Mouse (Mus musculus) embryonic facial prominence, embryonic 13.5 days (tissue): ENCODE data around the gene Dnajc21. TPM values are rescaled to one million over a fixed set of nuclear protein-coding genes. Genes with fewer than 3 reads are reported as not detected.
A peak's percentile ranks its signal among the peaks of the same experiment; 100 is the strongest.

Experiments
- ATAC-seq: fragments of 200-750 bp; cut with Nextera tagmentation; 2 replicates; pipeline ENCODE4 v1.8.0; 2017; ENCODE audit warnings: low read depth; ENCODE audit not compliant: insufficient number of reproducible peaks, insufficient read depth, low FRiP score, low TSS enrichment
- H3K27ac ChIP-seq: fragments of 300-500 bp; sonication (generic); 2 replicates; pipeline ENCODE4 v1.5.1; 2015; ENCODE audit warnings: moderate library complexity, mild to moderate bottlenecking, inconsistent platforms
- H3K27me3 ChIP-seq: fragments of 300-500 bp; sonication (generic); 2 replicates; pipeline ENCODE4 v1.6.1; 2015; ENCODE audit warnings: mild to moderate bottlenecking, inconsistent platforms
- H3K36me3 ChIP-seq: fragments of 300-500 bp; sonication (generic); 2 replicates; pipeline ENCODE4 v1.6.1; 2015; ENCODE audit warnings: mild to moderate bottlenecking, inconsistent platforms
- H3K4me1 ChIP-seq: fragments of 300-500 bp; sonication (generic); 2 replicates; pipeline ENCODE4 v1.6.1; 2015; ENCODE audit warnings: inconsistent platforms
- H3K4me2 ChIP-seq: fragments of 300-500 bp; sonication (generic); 2 replicates; pipeline ENCODE4 v1.6.1; 2015; ENCODE audit warnings: moderate library complexity, mild to moderate bottlenecking, inconsistent platforms
- H3K4me3 ChIP-seq: fragments of 300-500 bp; sonication (generic); 2 replicates; pipeline ENCODE4 v1.5.1; 2015; ENCODE audit warnings: mild to moderate bottlenecking, inconsistent platforms
- H3K9ac ChIP-seq: fragments of 300-500 bp; sonication (generic); 2 replicates; pipeline ENCODE4 v1.6.1; 2015; ENCODE audit warnings: mild to moderate bottlenecking, inconsistent platforms
- H3K9me3 ChIP-seq: fragments of 300-500 bp; sonication (generic); 2 replicates; pipeline ENCODE4 v1.6.1; 2016; ENCODE audit warnings: inconsistent platforms
- WGBS: fragments of 180-500 bp; shearing (Covaris S2); methylation state at CpG from one replicate; pipeline ENCODE4 v1.1.7; 2015; ENCODE audit warnings: mixed read lengths; 5-methylcytosine and 5-hydroxymethylcytosine counted together
- polyA plus RNA-seq: library from polyadenylated mRNA; unstranded; fragments of >200 nt; fragmentation: Nextera tagmentation; extraction: Ambion mirVana; gene quantifications from 2 replicates; pipeline ENCODE4 v1.2.1, GENCODE M21; 2015

Dnajc21 gene
- polyA plus RNA-seq, 1 experiment from 2014 or later, result 11.8 TPM

DNA sequence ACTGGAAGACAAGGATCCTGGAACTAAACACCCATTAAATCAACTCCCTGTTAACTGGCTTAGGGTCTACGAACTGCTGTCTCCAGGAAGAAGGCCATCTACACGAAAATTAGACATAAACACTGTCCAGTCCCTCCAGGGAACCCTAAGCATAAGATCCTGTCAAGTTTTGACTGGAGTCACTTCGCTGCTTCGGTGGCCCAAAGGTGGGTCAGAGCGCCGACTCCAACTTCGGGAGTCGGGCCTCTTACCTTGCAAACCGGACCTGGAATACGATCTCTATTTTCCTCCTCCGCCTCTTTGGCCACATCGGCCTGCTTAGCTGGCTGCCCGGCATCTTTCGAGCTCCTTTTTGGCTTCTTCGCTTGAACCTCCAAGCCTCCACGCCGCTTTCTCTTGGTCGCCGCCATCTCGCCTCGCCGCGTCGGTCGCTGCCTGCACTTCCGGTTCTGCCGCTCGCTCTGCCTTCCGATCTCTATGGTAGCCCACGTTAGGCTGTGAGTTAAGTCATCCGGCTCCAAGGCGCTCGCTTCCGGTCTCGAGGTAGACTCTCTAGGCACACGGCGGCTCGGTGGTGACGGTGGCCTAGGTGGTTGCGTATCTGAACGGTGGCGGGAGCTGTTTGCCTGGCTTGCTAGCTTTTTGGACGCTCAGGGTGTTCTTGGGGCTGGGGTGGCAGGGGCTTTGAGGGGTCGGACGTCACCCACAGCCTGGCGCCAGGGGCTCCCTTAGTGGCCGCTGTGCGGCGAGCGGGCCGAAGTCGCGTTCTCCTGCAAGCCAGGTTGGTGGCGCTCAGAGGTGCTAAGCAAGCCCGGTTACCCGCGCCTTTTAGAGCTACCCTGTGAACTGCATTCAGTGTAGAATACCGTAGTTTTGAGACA, 15.4 kb upstream of the Dnajc21 start, which contains the start of the genes Brix1 and Rad1:
TSS of gene Brix1 (minus strand) at position 464 of the 881 bp plus-strand sequence.
TSS of gene Rad1 (plus strand) at position 535 of the 881 bp plus-strand sequence.
- no peaks in the 10 kb centered on the region for H3K9me3 ChIP-seq
- H3K4me3 ChIP-seq, result peak within 1 kb of the TSS; percentile 85
- H3K9ac ChIP-seq, result peak within 1 kb of the TSS; percentile 91
- H3K27ac ChIP-seq, result peak within 1 kb of the TSS; percentile 73
- no peaks in the 10 kb centered on the region for H3K27me3 ChIP-seq
- ATAC-seq, result peak; percentile 98
- under 1% methylated on average over 58 of the region's 58 CpGs for WGBS
- peaks cover 22% of the 10 kb centered on the region for H3K36me3 ChIP-seq
- peaks cover 27% of the 10 kb centered on the region for H3K4me1 ChIP-seq
- peak within 1 kb of the TSS; percentile 83 for H3K4me2 ChIP-seq

DNA sequence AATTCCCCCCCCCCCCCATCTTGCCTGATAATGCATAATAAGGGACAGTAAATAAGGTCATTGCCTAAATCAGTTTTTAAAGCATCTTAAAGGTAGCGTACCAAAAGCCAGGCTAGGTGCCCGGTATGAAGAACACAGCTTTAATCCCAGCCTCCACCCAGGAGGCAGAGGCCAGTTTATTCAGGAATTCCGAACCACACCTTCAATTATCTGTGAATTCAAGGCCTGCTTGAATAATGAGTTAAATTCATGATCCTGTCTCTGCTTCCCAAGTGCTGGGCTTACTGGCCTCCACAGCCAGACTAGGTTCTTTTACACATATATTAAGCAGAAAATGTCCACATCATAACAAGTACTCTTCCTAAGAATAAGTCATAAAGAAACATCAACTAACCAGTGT, 625 bp upstream of the Dnajc21 start:
- ATAC-seq, result no peak

DNA sequence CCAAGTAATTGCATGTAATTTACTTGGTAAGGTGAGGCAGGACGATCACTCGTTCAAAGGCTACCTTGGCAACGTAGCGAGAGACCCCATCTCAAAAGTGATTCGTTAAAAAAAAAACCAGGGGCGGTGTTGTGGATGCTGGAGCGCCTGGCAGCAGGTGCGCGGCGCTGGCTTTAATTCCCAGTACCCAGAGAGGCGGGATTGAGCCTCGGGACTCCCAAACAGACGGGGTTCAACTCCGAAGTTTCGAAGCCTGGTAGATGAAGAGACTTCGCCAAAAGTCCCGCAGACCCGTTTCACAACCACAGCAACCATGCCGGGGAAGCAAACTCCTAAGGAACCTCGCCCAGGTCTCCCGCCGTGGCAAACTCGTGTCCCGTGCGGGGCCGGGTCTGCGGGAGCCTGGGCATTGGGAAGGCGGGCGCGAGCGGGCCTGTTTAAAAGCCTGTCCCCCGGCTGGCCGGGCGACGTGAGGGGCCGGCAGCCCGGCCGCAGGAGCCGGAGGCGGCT, 620 bp downstream of the Dnajc21 start:
- no peaks in the 10 kb centered on the region for H3K9me3 ChIP-seq
- H3K4me1 ChIP-seq, result peaks cover 7% of the 10 kb centered on the region; the same call in 1 of the 2 replicates
- H3K27me3 ChIP-seq, result no peaks in the 10 kb centered on the region
- H3K9ac ChIP-seq, result peak overlapping the region; percentile 87
- H3K36me3 ChIP-seq, result peaks cover 5% of the 10 kb centered on the region; the same call in 1 of the 2 replicates
- peak overlapping the region; percentile 84 for H3K4me3 ChIP-seq
- under 1% methylated on average over 38 of the region's 40 CpGs for WGBS
- peak overlapping the region; percentile 80 for H3K27ac ChIP-seq
- no peak; the same call in 1 of the 2 replicates for ATAC-seq
- peak overlapping the region; percentile 86 for H3K4me2 ChIP-seq

More for the DNA sequence above, 625 bp upstream of the Dnajc21 start:
- H3K36me3 ChIP-seq, result peaks cover 15% of the 10 kb centered on the region
- H3K27ac ChIP-seq, result no peak overlapping the region
- 17% methylated on average over 3 of the region's 3 CpGs for WGBS
- H3K9me3 ChIP-seq, result no peaks in the 10 kb centered on the region
- peak overlapping the region; percentile 86 for H3K4me2 ChIP-seq
- peak overlapping the region; percentile 87 for H3K9ac ChIP-seq
- H3K4me3 ChIP-seq, result peak overlapping the region; percentile 84
- H3K27me3 ChIP-seq, result no peaks in the 10 kb centered on the region
- H3K4me1 ChIP-seq, result peaks cover 7% of the 10 kb centered on the region; the same call in 1 of the 2 replicates

DNA sequence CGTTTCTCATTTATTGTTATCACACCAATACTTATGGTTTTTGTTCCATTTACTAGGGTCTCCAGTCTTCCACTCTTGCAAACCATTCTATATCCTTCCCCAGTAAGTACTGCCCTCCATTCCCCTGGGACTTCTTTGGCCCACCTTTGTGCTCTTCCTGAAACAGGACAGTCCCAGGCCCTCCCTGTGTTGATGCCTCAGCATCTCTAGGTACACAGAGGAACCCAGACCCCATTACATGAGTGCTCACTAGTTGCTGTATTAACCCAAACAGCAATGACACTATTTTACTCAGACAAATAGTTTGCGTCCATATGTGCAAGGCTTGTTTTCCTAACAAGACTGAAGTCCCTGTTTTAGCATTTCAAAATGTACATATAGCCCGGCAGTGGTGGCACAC, 1.6 kb downstream of the Dnajc21 start:
- Histone ChIP-seq H3K4me2 (peak overlapping the region; percentile 86), H3K9me3 (no peaks in the 10 kb centered on the region), H3K27ac (no peak overlapping the region), H3K27me3 (no peaks in the 10 kb centered on the region), H3K36me3 (no peaks in the 10 kb centered on the region), H3K4me1 (peaks cover 7% of the 10 kb centered on the region; the same call in 1 of the 2 replicates), H3K9ac (no peak overlapping the region), H3K4me3 (0 out of 2 replicates have a peak overlapping the region, but pooled peaks have one; percentile 84)
- no peak for ATAC-seq
- 87% methylated on average over 3 of the region's 3 CpGs for WGBS

DNA sequence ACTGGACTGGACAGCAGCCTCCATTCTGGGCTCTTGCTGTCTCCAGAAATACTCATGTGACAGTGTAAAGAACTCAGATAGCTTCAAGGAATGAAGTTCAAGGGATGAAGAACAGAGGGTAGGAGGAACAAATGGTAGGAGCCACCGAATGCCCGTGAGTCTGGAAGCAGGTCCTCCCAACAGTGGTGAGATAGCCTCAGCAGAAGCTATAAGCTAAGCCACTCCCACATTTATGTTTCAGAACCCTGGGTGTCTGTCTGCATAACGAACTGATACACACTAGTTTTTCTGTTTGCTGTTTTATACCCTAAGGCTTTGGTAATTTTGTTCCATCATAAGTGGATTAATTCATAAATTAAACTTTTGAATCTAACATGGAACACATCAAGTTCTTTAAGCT, 5.6 kb downstream of the Dnajc21 start:
- Histone ChIP-seq H3K27me3 (no peaks in the 10 kb centered on the region), H3K36me3 (peaks cover 25% of the 10 kb centered on the region), H3K9ac (no peak overlapping the region), H3K9me3 (no peaks in the 10 kb centered on the region), H3K4me3 (no peak overlapping the region), H3K4me2 (no peak overlapping the region), H3K27ac (no peak overlapping the region), H3K4me1 (peaks cover 4% of the 10 kb centered on the region; the same call in 1 of the 2 replicates)
- WGBS, result 93% methylated on average over 3 of the region's 3 CpGs
- no peak for ATAC-seq

DNA sequence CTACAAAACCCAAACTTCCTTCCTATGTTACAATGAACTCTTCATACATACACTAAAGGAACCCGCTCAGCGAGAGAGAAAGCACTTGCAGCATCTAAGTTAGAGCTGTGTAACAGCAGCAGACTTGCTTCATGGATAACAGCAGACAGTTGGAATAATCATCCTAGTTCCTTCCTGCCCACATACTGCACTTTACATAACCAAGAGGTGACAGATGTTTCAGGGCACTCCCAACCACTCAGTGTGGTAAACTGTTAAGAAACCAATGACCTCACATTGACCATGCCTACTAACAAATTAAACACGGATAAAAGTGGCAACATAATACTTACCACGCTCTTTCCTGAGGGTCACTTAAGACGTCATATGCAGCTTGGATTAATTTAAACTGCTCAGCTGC, 6.8 kb downstream of the Dnajc21 start:
- 60% methylated on average over 5 of the region's 5 CpGs for WGBS
- Histone ChIP-seq H3K9me3 (no peaks in the 10 kb centered on the region), H3K36me3 (peaks cover 34% of the 10 kb centered on the region), H3K27ac (no peak overlapping the region), H3K27me3 (no peaks in the 10 kb centered on the region), H3K4me3 (no peak overlapping the region), H3K4me1 (no peaks in the 10 kb centered on the region; the same call in 1 of the 2 replicates), H3K4me2 (no peak overlapping the region), H3K9ac (no peak overlapping the region)
- no peak for ATAC-seq

DNA sequence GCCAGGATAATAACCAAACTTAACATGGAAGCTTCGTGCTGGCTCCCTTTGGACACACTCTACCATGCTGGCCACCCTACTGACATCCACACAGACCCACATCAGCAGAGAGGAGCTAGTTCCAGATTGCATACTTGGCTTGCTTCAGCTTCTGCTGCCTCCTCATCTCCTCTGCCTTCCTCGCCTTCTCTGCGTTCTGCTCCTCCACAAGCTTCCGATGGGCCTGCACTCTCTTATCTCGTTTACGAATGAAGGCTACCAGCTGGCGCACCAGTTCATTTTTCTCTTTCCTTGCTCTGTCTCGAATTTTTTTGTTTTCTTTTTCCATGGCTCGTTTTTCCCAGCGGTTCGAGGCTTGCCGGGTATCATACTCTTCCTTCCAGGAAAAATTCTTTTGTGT, 9.3 kb downstream of the Dnajc21 start:
- 85% methylated on average over 12 of the region's 12 CpGs for WGBS
- Histone ChIP-seq H3K27ac (no peak overlapping the region), H3K4me3 (no peak overlapping the region), H3K9ac (no peak overlapping the region), H3K4me1 (no peaks in the 10 kb centered on the region), H3K4me2 (no peak overlapping the region), H3K36me3 (peaks cover 53% of the 10 kb centered on the region), H3K9me3 (no peaks in the 10 kb centered on the region), H3K27me3 (no peaks in the 10 kb centered on the region)
- no peak for ATAC-seq

DNA sequence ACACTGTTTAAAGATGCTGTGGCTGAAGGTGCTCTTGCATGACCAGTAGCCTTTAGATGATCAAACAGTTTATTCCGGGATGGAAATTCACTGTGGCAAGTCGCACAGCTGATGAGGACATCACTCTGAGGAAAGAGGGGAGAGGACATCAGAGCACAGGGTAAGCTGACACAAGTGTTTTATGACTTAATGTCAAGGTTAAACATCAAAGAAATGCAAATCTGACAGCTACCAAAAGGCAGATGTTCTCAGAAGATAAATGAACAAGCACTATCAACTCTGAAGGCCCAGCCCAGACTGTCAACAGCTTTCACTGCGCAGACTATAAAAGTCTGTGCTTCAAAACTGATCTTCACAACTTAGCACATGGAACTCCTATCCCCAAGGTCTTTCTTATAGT, 23.2 kb downstream of the Dnajc21 start:
- no peak overlapping the region for H3K27ac ChIP-seq
- no peaks in the 10 kb centered on the region for H3K4me1 ChIP-seq
- H3K9me3 ChIP-seq, result no peaks in the 10 kb centered on the region
- H3K9ac ChIP-seq, result no peak overlapping the region
- H3K36me3 ChIP-seq, result peaks cover 47% of the 10 kb centered on the region
- ATAC-seq, result no peak
- 91% methylated on average over 3 of the region's 3 CpGs for WGBS
- no peaks in the 10 kb centered on the region for H3K27me3 ChIP-seq
- no peak overlapping the region for H3K4me3 ChIP-seq
- H3K4me2 ChIP-seq, result no peak overlapping the region

DNA sequence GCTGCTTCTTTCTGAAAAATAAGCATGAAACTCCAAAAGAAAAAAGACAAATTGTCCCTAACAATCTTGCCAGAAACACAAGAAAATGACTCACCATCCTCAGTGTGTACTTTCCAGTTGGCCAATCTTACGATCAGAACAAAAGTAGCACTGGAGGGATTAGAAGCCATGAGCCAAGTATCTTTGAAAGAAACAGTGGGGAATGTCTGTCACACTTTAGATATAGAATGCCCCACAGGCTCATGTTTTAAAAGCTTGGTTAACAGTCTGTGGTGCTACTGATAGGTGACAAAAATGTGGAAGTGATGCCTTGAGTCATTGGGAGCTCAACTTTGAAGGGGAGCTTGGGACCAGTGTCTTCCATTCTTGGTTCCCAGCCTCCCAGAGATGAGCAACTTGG, 28.0 kb downstream of the Dnajc21 start:
- WGBS, result 80% methylated on average over 1 of the region's 1 CpGs
- Histone ChIP-seq H3K27ac (no peak overlapping the region), H3K36me3 (peaks cover 26% of the 10 kb centered on the region), H3K27me3 (no peaks in the 10 kb centered on the region), H3K4me1 (no peaks in the 10 kb centered on the region), H3K9ac (no peak overlapping the region), H3K4me3 (no peak overlapping the region), H3K4me2 (no peak overlapping the region), H3K9me3 (no peaks in the 10 kb centered on the region)
- ATAC-seq, result no peak

DNA sequence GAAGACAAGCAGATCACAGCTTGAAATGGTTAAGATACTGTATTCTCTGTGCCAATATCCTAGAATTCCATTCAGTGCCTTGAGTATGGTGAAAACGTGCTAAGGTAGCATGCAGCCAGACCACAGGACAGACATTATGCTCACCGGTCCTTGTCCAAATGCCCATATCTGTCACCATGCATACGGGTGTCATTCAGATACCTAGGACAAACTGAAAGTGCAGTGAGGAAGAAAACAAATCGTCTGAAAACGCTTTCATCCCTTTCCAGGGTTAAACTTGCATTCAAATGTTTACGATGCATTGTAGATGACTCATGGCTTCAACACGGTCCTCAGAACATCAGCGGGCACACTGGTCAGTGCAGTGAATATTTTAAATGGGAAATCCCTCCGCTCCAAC, 28.8 kb downstream of the Dnajc21 start:
- Histone ChIP-seq H3K4me3 (no peak overlapping the region), H3K4me2 (no peak overlapping the region), H3K4me1 (no peaks in the 10 kb centered on the region), H3K27ac (no peak overlapping the region), H3K9me3 (no peaks in the 10 kb centered on the region), H3K9ac (no peak overlapping the region), H3K36me3 (peaks cover 22% of the 10 kb centered on the region), H3K27me3 (no peaks in the 10 kb centered on the region)
- no peak for ATAC-seq
- 90% methylated on average over 9 of the region's 9 CpGs for WGBS

DNA sequence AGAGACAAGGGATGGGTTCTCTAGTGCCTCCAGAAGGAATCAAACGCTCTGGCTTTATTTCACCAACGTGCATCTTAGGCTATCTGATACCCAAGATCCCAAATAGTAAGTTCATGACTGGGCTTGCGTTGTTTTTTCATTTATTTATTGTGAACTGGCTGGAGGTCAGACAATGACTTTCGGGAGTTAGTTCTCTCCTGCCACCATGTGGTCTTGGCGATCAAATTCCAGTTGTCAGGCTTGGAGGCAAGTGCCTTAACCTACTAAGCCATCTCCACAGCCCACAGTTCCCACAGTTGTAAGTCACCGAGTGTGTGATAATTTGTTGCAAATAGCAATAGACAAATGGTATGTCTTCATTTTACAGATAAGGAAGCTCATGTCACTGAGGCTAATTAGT, 30.4 kb downstream of the Dnajc21 start:
- H3K9me3 ChIP-seq, result no peaks in the 10 kb centered on the region
- no peaks in the 10 kb centered on the region for H3K27me3 ChIP-seq
- no peak overlapping the region for H3K27ac ChIP-seq
- peaks cover 14% of the 10 kb centered on the region for H3K36me3 ChIP-seq
- no peak for ATAC-seq
- no peak overlapping the region for H3K9ac ChIP-seq
- no peak overlapping the region for H3K4me2 ChIP-seq
- H3K4me3 ChIP-seq, result no peak overlapping the region
- WGBS, result 71% methylated on average over 6 of the region's 6 CpGs
- H3K4me1 ChIP-seq, result no peaks in the 10 kb centered on the region

DNA sequence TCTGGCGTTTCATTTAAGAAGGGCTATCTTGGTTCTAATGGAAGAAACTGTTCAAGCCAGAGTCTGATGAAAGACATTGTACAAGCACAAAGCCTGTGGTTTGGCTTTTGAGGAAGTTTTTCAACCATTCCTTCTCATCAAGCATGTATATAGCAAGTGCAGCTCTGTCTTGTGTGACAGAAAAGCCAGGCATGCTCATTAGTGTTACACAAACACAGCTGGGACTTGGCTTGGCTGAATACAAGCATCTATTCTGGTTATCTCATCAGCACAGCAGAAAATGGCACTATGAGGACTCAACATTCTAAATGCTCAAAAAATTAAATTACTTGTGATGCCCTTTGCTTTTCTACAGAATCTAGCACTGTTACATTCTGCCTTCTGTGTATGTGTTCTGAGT, 33.4 kb downstream of the Dnajc21 start:
- ATAC-seq, result no peak
- Histone ChIP-seq H3K4me3 (no peak overlapping the region), H3K27me3 (no peaks in the 10 kb centered on the region), H3K9ac (no peak overlapping the region), H3K4me1 (no peaks in the 10 kb centered on the region), H3K4me2 (no peak overlapping the region), H3K9me3 (no peaks in the 10 kb centered on the region), H3K36me3 (peaks cover 4% of the 10 kb centered on the region; the same call in 1 of the 2 replicates), H3K27ac (no peak overlapping the region)
- WGBS, result 84% methylated on average over 1 of the region's 1 CpGs
